Mouse (Mus musculus) liver, adult 2 months (tissue): ENCODE results near the gene Olfr1347.

Experiments used
- CTCF ChIP-seq: fragments of 200-500 bp; IDR thresholded peaks from 2 replicates; pipeline ENCODE4 v1.5.1; 2011; ENCODE audit warnings: low read depth, low read length, control low read depth
- POLR2A ChIP-seq: fragments of 200-500 bp; IDR thresholded peaks from 2 replicates; pipeline ENCODE4 v1.6.1; 2011; ENCODE audit warnings: low read length, control low read depth; ENCODE audit not compliant: insufficient read depth; ENCODE audit errors: extremely low read depth

- TF ChIP-seq POLR2A (no peak), CTCF (no peak)
Measured at GRCm38 (mm10) chr7:6447771-6448170, 51.8 kb downstream of the Olfr1347 start.
